Mouse (Mus musculus): Measurements from ENCODE around the gene Hspb1.

The Hspb1 gene

GRCm38 (mm10) chr5:135884641-135885040 is 3.1 kb upstream of the Hspb1 start:
- no peak for DNase-seq (ENCODE audit: low read depth in 2 of 2, low spot score in 2 of 2)

GRCm38 (mm10) chr5:135888405-135889215 is 891 bp downstream of the Hspb1 start:
- DNase-seq (ENCODE audit: low read depth in 2 of 2, low spot score in 2 of 2), result no peak

GRCm38 (mm10) chr5:135890323-135890722 is 2.6 kb downstream of the Hspb1 start:
- no peak for DNase-seq (ENCODE audit: low read depth in 2 of 2, low spot score in 2 of 2)

GRCm38 (mm10) chr5:135890920-135891319 is 3.2 kb downstream of the Hspb1 start:
- DNase-seq (ENCODE audit: low read depth in 2 of 2, low spot score in 2 of 2), result no peak

- no peak for DNase-seq (ENCODE audit: low read depth in 2 of 2, low spot score in 2 of 2)
Measured at GRCm38 (mm10) chr5:135892589-135893351, 5.1 kb downstream of the Hspb1 start.

- no peak for DNase-seq (ENCODE audit: low read depth in 2 of 2, low spot score in 2 of 2)
Measured at GRCm38 (mm10) chr5:135894958-135895357, 7.2 kb downstream of the Hspb1 start.

GRCm38 (mm10) chr5:135898028-135898427 is 10.3 kb downstream of the Hspb1 start:
- DNase-seq (ENCODE audit: low read depth in 2 of 2, low spot score in 2 of 2), result peak; percentile 28 to 56

- DNase-seq (ENCODE audit: low read depth in 2 of 2, low spot score in 2 of 2), result no peak
Measured at GRCm38 (mm10) chr5:135898995-135899394, 11.3 kb downstream of the Hspb1 start.

- no peak for DNase-seq (ENCODE audit: low read depth in 2 of 2, low spot score in 2 of 2)
Measured at GRCm38 (mm10) chr5:135899833-135900232, 12.1 kb downstream of the Hspb1 start.

- DNase-seq (ENCODE audit: low read depth in 2 of 2, low spot score in 2 of 2), result no peak
Measured at GRCm38 (mm10) chr5:135900701-135901100, 13.0 kb downstream of the Hspb1 start.

- DNase-seq (ENCODE audit: low read depth in 2 of 2, low spot score in 2 of 2), result no peak
Measured at GRCm38 (mm10) chr5:135901354-135902095, 13.8 kb downstream of the Hspb1 start.

- DNase-seq (ENCODE audit: low read depth in 2 of 2, low spot score in 2 of 2), result no peak
Measured at GRCm38 (mm10) chr5:135903058-135903457, 15.3 kb downstream of the Hspb1 start.

- DNase-seq (ENCODE audit: low read depth in 2 of 2, low spot score in 2 of 2), result peak; percentile 56 to 65
Measured at GRCm38 (mm10) chr5:135903551-135904151, 15.9 kb downstream of the Hspb1 start.

GRCm38 (mm10) chr5:135904259-135904658 is 16.5 kb downstream of the Hspb1 start:
- DNase-seq (ENCODE audit: low read depth in 2 of 2, low spot score in 2 of 2), result no peak

GRCm38 (mm10) chr5:135905320-135906225 is 17.9 kb downstream of the Hspb1 start:
- DNase-seq (ENCODE audit: low read depth in 2 of 2, low spot score in 2 of 2), result no peak

- DNase-seq (ENCODE audit: low read depth in 2 of 2, low spot score in 2 of 2), result no peak
Measured at GRCm38 (mm10) chr5:135906846-135907245, 19.1 kb downstream of the Hspb1 start.

GRCm38 (mm10) chr5:135907256-135907655 is 19.5 kb downstream of the Hspb1 start:
- no peak for DNase-seq (ENCODE audit: low read depth in 2 of 2, low spot score in 2 of 2)

GRCm38 (mm10) chr5:135908185-135908584 is 20.5 kb downstream of the Hspb1 start:
- DNase-seq (ENCODE audit: low read depth in 2 of 2, low spot score in 2 of 2), result no peak

- DNase-seq (ENCODE audit: low read depth in 2 of 2, low spot score in 2 of 2), result no peak
Measured at GRCm38 (mm10) chr5:135908989-135909388, 21.3 kb downstream of the Hspb1 start.

- DNase-seq (ENCODE audit: low read depth in 2 of 2, low spot score in 2 of 2), result no peak
Measured at GRCm38 (mm10) chr5:135909646-135910045, 21.9 kb downstream of the Hspb1 start.

Measured in CD8-positive naive resting alpha-beta T cell, adult 2 months (primary cell).